Mouse (Mus musculus) C2C12 (cell line): ENCODE results near the gene Lysmd3.

ENCODE experiments used
- CEBPB ChIP-seq: IDR thresholded peaks from one replicate; pipeline ENCODE4 v1.6.1; 2011; ENCODE audit warnings: low read depth, mild to moderate bottlenecking, control low read depth, moderate library complexity
- CTCF ChIP-seq: IDR thresholded peaks from one replicate; pipeline ENCODE4 v1.5.1; 2011; ENCODE audit not compliant: control insufficient read depth, insufficient read depth, insufficient read length
- MYOG ChIP-seq: IDR thresholded peaks from one replicate; pipeline ENCODE4 v1.6.1; 2011; ENCODE audit not compliant: control insufficient read depth, insufficient read length; ENCODE audit errors: extremely low read depth

DNA sequence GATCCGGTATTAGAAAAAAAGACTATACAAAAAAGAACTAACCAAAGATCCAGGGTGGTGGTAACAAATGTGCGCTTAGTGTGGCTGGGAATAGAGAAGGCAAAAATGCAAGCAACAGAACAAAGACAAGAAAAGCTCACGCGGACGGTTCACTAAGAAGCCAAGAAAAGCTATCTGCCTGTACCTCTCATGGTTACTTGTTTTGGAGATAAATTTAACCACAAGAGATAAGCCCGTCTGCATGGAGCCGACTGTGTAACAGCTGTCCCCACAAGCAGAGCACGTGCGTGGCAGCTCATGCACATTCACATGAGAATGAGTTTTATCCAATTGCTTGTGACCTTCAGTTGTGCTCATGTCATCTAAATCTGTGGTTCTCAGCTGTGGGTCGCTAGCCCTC is 33.0 kb downstream of the Lysmd3 start:
- TF ChIP-seq CTCF = no peak
- TF ChIP-seq MYOG = no peak
- TF ChIP-seq CEBPB = no peak
